Mouse (Mus musculus): ENCODE data around the gene Prpf19.

GRCm38 (mm10) chr19:10938771-10939170, 43.7 kb downstream of the Prpf19 start:
- TF ChIP-seq CTCF (IDR thresholded peaks at IDR 0.05; ENCODE audit: low read depth, low read length) (no peak), GATA1 (IDR thresholded peaks at IDR 0.05; ENCODE audit: borderline replicate concordance, low read length) (no peak), TAL1 (conservative IDR thresholded peaks at IDR 0.05; ENCODE audit: low read depth, low read length) (no peak)

All from G1E (cell line).